Mouse (Mus musculus) lung, embryonic 16.5 days (tissue): Measurements from ENCODE around the gene Ptpn7. TPM values are rescaled to one million over a fixed set of nuclear protein-coding genes. Genes with fewer than 3 reads are reported as not detected.

Experiments
- ATAC-seq: fragments of 200-750 bp; cut with Nextera tagmentation; 2 replicates; pipeline ENCODE4 v1.8.0; 2017; ENCODE audit warnings: low read depth, mild to moderate bottlenecking, moderate library complexity
- H3K27ac ChIP-seq: fragments of 300-500 bp; sonication (generic); 2 replicates; pipeline ENCODE4 v1.5.1; 2014; ENCODE audit warnings: mild to moderate bottlenecking, control low read depth, low read length
- H3K27me3 ChIP-seq: fragments of 300-500 bp; sonication (generic); 2 replicates; pipeline ENCODE4 v1.6.1; 2014; ENCODE audit warnings: low read depth, low read length, mixed read lengths; ENCODE audit not compliant: control insufficient read depth, insufficient read depth
- H3K36me3 ChIP-seq: fragments of 300-500 bp; sonication (generic); 2 replicates; pipeline ENCODE4 v1.6.1; 2014; ENCODE audit warnings: low read length; ENCODE audit not compliant: control insufficient read depth, insufficient read depth
- H3K4me1 ChIP-seq: fragments of 300-500 bp; sonication (generic); replicated peaks from 2 replicates; pipeline ENCODE4 v1.6.1; 2014; ENCODE audit warnings: low read length, mixed read lengths; ENCODE audit not compliant: control insufficient read depth, insufficient read depth
- H3K4me2 ChIP-seq: fragments of 300-500 bp; sonication (generic); 2 replicates; pipeline ENCODE4 v1.6.1; 2014; ENCODE audit warnings: low read depth, low read length, control low read depth
- H3K4me3 ChIP-seq: fragments of 300-500 bp; sonication (generic); 2 replicates; pipeline ENCODE4 v1.5.1; 2014; ENCODE audit warnings: mild to moderate bottlenecking, low read length, control low read depth
- H3K9ac ChIP-seq: fragments of 300-500 bp; sonication (generic); 2 replicates; pipeline ENCODE4 v1.6.1; 2014; ENCODE audit warnings: low read length, control low read depth
- H3K9me3 ChIP-seq: fragments of 300-500 bp; sonication (generic); 2 replicates; pipeline ENCODE4 v1.6.1; 2016; ENCODE audit warnings: low read length; ENCODE audit not compliant: control insufficient read depth
- WGBS: fragments of 180-500 bp; shearing (Covaris S2); extraction: QIAGEN DNeasy Blood & Tissue Kit; methylation state at CpG from one replicate; pipeline ENCODE4 v1.1.7; 2014; 5-methylcytosine and 5-hydroxymethylcytosine counted together
- polyA plus RNA-seq: library from polyadenylated mRNA; unstranded; fragments of >200 nt; fragmentation: Nextera tagmentation; extraction: Ambion mirVana; gene quantifications from 2 replicates; pipeline ENCODE4 v1.2.1, GENCODE M21; 2015

Gene Ptpn7
- polyA plus RNA-seq, result 4.4 and 6.1 TPM in 2 replicates

GRCm38 (mm10) chr1:135132473-135132872 lies at the start of gene Ptpn7:
TSS of gene Ptpn7 (plus strand) at chr1:135132700.
- Histone ChIP-seq H3K9ac (peak within 1 kb of the TSS; percentile 1; the same call in 1 of the 2 replicates), H3K36me3 (no peaks in the 10 kb centered on the region), H3K27ac (peak within 1 kb of the TSS; percentile 48), H3K4me3 (no peak within 1 kb of the TSS), H3K9me3 (no peaks in the 10 kb centered on the region), H3K4me2 (peak within 1 kb of the TSS; percentile 12; the same call in 1 of the 2 replicates), H3K4me1 (peaks cover 2% of the 10 kb centered on the region; the same call in 1 of the 2 replicates), H3K27me3 (peaks cover 5% of the 10 kb centered on the region; the same call in 1 of the 2 replicates)
- 26% methylated on average over 10 of the region's 10 CpGs for WGBS
- ATAC-seq, result peak; percentile 56

GRCm38 (mm10) chr1:135083465-135083864 lies 49.0 kb upstream of the Ptpn7 start:
- Histone ChIP-seq H3K9me3 (no peaks in the 10 kb centered on the region), H3K4me1 (0 out of 2 replicates have a peak, but pooled peaks cover 2% of the 10 kb centered on the region), H3K9ac (no peak overlapping the region), H3K4me2 (no peak overlapping the region), H3K4me3 (no peak overlapping the region), H3K36me3 (no peaks in the 10 kb centered on the region), H3K27ac (no peak overlapping the region), H3K27me3 (peaks cover 25% of the 10 kb centered on the region)
- WGBS, result 54% methylated on average over 9 of the region's 9 CpGs
- peak; percentile 57 for ATAC-seq

GRCm38 (mm10) chr1:135085296-135085871 lies 47.1 kb upstream of the Ptpn7 start:
- H3K27ac ChIP-seq, result no peak overlapping the region
- no peaks in the 10 kb centered on the region for H3K36me3 ChIP-seq
- no peaks in the 10 kb centered on the region for H3K9me3 ChIP-seq
- H3K4me1 ChIP-seq, result no peaks in the 10 kb centered on the region
- H3K4me2 ChIP-seq, result peak overlapping the region; percentile 13; the same call in 1 of the 2 replicates
- 16% methylated on average over 27 of the region's 28 CpGs for WGBS
- ATAC-seq, result no peak
- H3K4me3 ChIP-seq, result no peak overlapping the region
- peaks cover 25% of the 10 kb centered on the region for H3K27me3 ChIP-seq
- H3K9ac ChIP-seq, result no peak overlapping the region

GRCm38 (mm10) chr1:135086015-135086414 lies 46.5 kb upstream of the Ptpn7 start:
- Histone ChIP-seq H3K4me2 (no peak overlapping the region), H3K27ac (no peak overlapping the region), H3K4me3 (no peak overlapping the region), H3K9ac (no peak overlapping the region), H3K9me3 (no peaks in the 10 kb centered on the region), H3K36me3 (no peaks in the 10 kb centered on the region), H3K27me3 (peaks cover 25% of the 10 kb centered on the region), H3K4me1 (no peaks in the 10 kb centered on the region)
- WGBS, result 34% methylated on average over 7 of the region's 7 CpGs
- ATAC-seq, result no peak

- Histone ChIP-seq H3K9ac (no peak overlapping the region), H3K4me1 (no peaks in the 10 kb centered on the region), H3K36me3 (no peaks in the 10 kb centered on the region), H3K9me3 (no peaks in the 10 kb centered on the region), H3K4me2 (no peak overlapping the region), H3K4me3 (no peak overlapping the region), H3K27me3 (peaks cover 25% of the 10 kb centered on the region), H3K27ac (no peak overlapping the region)
- WGBS, result 54% methylated on average over 1 of the region's 1 CpGs
- no peak for ATAC-seq
Observed at GRCm38 (mm10) chr1:135087414-135087813, 45.1 kb upstream of the Ptpn7 start.

- Histone ChIP-seq H3K9ac (no peak overlapping the region), H3K36me3 (no peaks in the 10 kb centered on the region), H3K9me3 (no peaks in the 10 kb centered on the region), H3K4me1 (no peaks in the 10 kb centered on the region), H3K4me2 (no peak overlapping the region), H3K27ac (no peak overlapping the region), H3K27me3 (peaks cover 25% of the 10 kb centered on the region), H3K4me3 (no peak overlapping the region)
- no peak for ATAC-seq
- WGBS, result 67% methylated on average over 10 of the region's 10 CpGs
Observed at GRCm38 (mm10) chr1:135089626-135090025, 42.9 kb upstream of the Ptpn7 start.

- no peak for ATAC-seq
- no peak overlapping the region for H3K4me2 ChIP-seq
Observed at GRCm38 (mm10) chr1:135090914-135091313, 41.6 kb upstream of the Ptpn7 start.

GRCm38 (mm10) chr1:135094723-135095122 lies 37.8 kb upstream of the Ptpn7 start:
- Histone ChIP-seq H3K4me1 (peaks cover 6% of the 10 kb centered on the region; the same call in 1 of the 2 replicates), H3K9me3 (no peaks in the 10 kb centered on the region)
- ATAC-seq, result no peak

More at GRCm38 (mm10) chr1:135090914-135091313, 41.6 kb upstream of the Ptpn7 start:
- H3K4me1 ChIP-seq, result no peaks in the 10 kb centered on the region
- H3K9ac ChIP-seq, result no peak overlapping the region
- H3K27ac ChIP-seq, result no peak overlapping the region
- H3K36me3 ChIP-seq, result no peaks in the 10 kb centered on the region
- H3K9me3 ChIP-seq, result no peaks in the 10 kb centered on the region
- no peak overlapping the region for H3K4me3 ChIP-seq
- H3K27me3 ChIP-seq, result peaks cover 12% of the 10 kb centered on the region
- 66% methylated on average over 3 of the region's 3 CpGs for WGBS

GRCm38 (mm10) chr1:135095189-135095588 lies 37.3 kb upstream of the Ptpn7 start:
- 21% methylated on average over 7 of the region's 7 CpGs for WGBS
- Histone ChIP-seq H3K4me3 (no peak overlapping the region), H3K9me3 (no peaks in the 10 kb centered on the region), H3K9ac (no peak overlapping the region), H3K4me1 (peaks cover 6% of the 10 kb centered on the region; the same call in 1 of the 2 replicates), H3K27ac (no peak overlapping the region), H3K27me3 (no peaks in the 10 kb centered on the region), H3K36me3 (no peaks in the 10 kb centered on the region), H3K4me2 (no peak overlapping the region)
- ATAC-seq, result no peak

More at GRCm38 (mm10) chr1:135094723-135095122, 37.8 kb upstream of the Ptpn7 start:
- no peaks in the 10 kb centered on the region for H3K27me3 ChIP-seq
- WGBS, result 49% methylated on average over 7 of the region's 7 CpGs
- no peak overlapping the region for H3K4me2 ChIP-seq
- H3K4me3 ChIP-seq, result no peak overlapping the region
- H3K27ac ChIP-seq, result no peak overlapping the region
- no peaks in the 10 kb centered on the region for H3K36me3 ChIP-seq
- H3K9ac ChIP-seq, result no peak overlapping the region
